Mouse (Mus musculus) kidney, postnatal 4 days (tissue): Measurements from ENCODE around the gene Tes.

Experiments
- DNase-seq, 2 experiments: peaks; one replicate each; pipeline ENCODE4 v3.0.0; 2021; ENCODE audit warnings: mixed read lengths in 2 of 2

Tes gene

DNA sequence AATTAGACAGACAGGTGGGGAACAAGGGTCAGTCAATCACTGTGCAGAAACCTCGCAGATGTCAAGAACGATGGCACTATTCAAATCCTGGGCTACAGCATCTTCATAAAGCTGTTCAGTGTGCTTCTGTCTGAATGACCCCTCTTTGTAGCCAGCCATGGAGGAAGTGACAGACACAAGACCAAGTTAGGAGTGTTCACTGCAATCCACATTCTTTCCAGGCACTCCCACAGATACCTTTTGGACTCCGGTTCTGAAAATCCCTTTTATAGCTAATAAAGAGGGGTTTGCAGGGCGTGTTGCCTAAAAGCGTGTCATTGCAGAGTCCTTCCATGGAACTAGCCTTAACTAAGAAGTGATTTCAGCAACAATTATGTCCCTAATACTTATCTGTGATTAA lies 14.9 kb downstream of the Tes start:
- no peak for DNase-seq

DNA sequence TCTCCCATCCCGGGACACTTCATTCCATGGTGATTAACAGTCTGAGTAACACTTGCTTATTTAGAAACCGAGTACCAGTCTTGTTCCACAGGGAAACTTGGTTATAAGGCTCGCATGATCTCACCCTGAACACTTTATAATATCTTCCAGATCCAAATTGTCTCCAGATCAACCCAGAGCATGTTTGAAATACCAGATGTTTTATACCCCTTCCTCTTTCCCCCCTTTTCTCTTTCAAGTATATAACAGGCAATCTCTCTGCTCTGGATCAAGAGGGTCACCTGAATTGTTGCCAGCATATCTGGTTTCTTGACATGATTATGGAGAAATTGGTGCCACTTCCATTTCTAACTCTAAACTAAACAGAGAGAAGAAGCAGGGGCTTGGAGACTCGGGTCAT lies 17.3 kb downstream of the Tes start:
- no peak for DNase-seq

DNA sequence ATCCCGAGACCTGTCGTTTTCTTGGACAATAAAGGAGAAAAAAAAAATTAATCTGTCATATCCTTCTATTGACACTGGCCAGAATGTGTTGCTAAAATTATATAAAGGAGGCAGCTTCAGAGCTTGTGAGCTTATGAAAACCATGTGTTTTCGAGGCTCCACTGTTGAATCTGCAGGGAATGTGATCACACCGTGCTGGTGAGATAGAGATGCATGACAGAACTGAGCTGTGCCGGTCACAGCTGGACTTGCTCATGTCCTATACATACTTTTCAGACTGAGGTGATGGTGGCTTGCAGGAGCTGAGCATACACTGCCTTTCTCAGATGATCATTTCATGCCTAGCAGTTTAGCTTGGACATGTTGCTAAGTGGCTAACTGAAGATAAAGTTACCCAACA lies 17.9 kb downstream of the Tes start:
- no peak for DNase-seq

DNA sequence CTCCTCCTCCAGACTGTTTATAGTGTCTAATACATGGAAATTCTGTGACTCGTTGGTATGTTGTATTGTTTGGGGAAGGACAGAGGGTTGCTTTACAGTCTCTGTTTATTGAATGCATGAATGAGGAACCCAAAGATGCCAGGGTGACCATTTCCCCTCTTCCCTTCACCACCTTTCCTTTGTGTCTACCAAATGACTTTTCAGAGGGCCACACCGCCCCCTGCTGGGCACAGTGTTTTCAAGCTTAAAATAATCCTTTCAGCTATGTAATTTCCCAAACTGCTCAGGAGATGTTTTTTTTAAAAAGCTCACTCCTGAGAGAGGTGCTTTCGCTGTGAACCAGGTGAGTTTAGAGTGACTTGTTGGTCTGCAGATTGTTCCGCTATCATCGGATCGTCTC lies 22.5 kb downstream of the Tes start:
- DNase-seq, result peak; percentile 89 to 90

DNA sequence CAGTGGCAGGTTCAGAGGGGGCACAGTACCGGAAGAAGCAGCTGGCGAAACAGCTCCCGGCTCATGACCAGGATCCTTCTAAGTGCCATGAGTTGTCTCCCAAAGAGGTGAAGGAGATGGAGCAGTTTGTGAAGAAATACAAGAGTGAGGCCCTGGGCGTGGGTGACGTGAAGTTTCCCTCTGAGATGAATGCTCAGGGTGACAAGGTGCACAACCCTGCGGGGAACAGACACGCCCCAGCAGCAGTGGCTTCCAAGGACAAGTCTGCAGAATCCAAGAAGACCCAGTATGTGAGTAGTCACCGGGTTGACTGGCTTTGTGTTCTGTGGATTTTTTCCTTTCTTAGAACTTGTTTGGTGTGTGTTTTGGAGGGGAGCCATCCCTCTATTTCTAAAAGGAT lies 32.4 kb downstream of the Tes start:
- no peak for DNase-seq

DNA sequence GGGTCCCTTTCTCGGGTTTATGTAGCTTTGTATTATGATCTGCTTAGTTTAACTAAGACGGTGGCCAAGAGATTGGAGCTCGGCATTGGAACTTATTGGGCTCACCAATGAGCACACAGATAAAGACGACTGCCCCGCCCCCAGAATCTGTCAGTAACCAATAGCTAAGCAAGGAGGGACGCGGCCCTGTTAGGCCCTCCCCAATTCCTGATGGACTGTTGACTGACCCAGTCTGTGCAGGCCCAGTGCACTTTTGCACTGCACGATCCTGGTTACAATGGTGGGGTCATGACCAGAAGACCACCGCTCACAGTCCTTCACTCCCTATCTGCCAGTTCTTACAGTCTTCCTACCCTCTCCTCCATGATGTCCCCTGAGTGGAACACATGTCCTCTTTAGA lies 33.6 kb downstream of the Tes start:
- DNase-seq, result no peak

DNA sequence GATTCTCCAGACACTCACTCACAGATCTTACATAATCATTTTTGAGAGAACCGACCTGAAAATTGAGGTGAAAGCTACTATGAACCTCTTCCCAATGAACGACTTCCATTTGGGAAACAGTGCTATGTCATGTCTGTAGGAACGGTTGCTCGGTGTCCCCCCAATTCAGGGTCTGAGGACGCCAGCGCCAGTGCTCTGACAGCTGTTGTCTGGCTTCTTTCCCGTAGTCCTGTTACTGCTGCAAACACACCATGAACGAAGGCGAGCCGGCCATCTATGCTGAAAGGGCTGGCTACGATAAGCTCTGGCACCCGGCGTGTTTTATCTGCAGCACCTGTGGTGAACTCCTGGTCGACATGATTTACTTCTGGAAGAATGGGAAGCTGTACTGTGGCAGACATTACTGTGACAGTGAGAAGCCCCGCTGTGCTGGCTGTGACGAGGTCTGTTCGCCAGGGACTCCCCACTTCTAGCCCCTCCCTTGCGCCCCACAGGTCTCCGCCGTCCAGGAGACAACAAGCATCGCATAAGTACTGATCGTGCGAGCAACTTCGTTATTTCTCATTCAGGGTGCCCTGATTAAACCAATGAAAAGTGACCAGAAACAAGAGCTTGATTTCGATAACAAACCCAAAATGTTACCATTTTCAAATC lies 34.7 kb downstream of the Tes start:
- no peak for DNase-seq

DNA sequence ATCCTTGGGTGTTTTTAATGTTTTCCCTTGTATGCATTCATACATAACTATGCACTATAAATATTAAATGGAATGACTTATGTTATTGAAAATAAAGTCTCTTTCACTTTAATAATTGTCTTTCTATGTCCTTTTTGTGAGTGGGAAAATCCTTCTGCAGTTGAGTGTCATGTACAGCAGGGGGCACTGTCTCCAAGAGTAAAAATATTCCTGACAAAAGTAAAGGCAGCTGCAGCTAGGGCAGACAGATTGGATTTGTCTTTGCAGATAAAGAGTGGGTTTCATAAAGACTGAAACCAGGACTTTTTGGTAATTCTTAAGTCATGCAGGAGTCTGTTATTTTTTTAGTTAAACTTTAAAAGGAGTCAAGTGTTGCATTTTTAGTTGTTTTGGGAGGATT lies 40.8 kb downstream of the Tes start:
- peak; percentile 53 to 58 for DNase-seq

DNA sequence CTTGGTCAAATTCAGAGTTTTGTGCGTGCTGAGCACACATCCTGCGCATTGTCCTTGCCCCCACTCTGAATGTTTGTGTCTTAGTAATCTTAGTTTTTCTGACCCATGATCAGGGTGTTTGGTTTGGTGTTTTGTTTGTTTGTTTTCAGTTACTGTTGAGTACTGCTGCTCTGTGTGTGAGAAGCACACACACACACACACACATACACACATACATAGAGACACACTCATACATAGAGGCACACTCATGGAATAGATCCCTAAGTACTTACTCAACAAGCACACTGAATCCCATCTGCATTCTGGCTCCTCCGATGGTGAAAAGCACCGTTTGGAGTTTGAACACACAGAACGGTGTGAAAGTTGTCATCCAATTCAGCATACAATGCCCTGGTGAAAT lies 41.5 kb downstream of the Tes start:
- no peak for DNase-seq

DNA sequence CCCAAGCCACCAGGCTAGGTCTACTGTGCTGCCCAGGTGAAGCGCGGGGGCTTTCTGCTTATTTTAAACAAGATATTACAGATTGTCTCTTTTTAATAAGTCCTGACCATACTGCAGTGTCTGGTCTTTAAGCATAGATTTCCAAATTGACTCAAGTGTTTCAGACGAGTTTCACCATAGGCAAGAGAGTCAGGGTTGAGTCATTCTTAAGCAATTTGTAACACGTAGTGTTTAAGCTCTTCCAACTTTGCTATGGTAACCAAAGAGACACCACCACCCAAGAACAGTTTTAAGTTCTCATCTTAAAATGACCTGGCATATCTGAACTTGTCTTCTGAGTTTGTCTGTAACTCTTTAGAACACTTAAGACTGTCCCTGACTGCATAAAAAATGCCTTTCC lies 44.3 kb downstream of the Tes start:
- DNase-seq, result no peak

DNA sequence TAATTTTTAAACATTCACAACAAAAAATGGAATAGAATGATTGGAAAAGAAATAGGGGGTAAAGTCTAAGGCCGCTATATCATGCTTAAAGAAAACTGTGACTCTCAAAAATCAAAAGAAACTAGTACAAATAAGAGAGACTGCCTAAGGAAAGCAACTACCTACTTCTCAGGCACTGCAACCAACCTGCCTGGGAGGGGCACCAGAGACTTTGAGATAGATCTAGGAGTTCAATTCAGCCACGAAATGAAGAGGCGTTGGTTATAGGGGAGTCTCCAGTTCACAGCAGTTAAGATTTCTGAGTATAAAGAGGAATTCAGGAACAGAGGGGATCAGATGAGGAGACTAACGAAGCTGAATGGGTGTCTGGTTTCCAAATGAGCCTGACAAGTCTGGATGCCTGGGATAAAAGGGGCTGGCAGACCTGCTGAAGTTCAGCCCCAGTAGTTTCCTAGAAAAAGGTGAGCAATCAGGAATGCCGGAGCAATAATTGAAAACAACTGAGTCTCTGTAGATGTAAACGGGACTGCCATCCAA lies 45.7 kb downstream of the Tes start:
- peak; percentile 34 to 47 for DNase-seq

DNA sequence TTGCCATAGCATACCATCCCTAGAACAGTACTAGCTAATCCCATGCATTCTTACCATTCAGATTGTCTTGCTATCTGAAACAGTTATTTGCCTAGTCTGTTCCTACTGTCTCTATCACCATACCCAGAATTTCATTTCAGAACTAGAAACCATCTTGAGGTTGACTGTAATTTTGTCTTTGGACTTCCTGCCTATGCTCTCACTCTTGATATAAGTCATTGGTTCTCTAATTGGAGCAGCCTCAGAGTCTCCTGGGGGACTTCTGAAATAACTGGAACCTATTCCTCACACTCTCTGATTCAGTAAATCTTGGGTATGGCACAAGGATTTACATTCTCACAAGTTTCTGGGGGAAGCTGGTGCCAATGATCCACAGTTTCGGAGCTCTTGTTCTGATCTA lies 47.1 kb downstream of the Tes start:
- DNase-seq, result no peak

DNA sequence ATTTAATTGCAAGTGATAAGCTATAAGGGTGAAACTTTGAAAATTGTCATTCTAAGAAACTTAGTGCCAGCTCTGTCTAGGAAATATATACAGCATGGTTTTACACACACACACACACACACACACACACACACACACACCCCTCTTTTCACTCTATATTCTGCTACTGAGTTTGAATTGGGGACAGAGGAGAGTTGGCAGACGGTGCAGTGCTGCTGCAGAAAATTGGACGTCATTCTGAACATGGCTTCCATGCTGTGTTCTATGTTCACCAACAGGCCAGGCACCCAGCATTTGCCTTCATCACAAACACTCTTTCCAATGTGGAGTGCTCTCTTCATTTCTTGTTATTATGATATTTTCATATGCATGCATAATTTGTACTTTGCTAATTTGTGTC lies 48.0 kb downstream of the Tes start:
- no peak for DNase-seq

DNA sequence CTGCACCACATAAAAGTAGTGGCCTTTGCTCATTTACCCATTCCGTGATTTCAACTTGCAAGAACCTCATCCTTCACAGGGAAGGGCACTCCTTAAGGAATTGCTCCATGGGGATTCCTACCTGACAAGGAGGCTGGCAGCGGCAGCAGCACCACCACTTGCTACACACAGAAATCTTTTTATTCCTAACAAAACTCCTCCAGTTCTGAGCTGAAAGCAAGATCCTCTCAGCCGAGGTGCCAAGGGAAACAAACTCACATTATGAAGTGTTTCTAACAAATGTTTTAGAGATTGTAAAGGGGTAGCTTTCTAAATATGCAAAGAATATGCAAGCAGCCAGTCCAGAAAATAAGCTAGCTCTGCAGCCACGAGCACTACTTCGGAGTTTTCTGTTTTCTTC lies 49.6 kb downstream of the Tes start:
- no peak for DNase-seq

DNA sequence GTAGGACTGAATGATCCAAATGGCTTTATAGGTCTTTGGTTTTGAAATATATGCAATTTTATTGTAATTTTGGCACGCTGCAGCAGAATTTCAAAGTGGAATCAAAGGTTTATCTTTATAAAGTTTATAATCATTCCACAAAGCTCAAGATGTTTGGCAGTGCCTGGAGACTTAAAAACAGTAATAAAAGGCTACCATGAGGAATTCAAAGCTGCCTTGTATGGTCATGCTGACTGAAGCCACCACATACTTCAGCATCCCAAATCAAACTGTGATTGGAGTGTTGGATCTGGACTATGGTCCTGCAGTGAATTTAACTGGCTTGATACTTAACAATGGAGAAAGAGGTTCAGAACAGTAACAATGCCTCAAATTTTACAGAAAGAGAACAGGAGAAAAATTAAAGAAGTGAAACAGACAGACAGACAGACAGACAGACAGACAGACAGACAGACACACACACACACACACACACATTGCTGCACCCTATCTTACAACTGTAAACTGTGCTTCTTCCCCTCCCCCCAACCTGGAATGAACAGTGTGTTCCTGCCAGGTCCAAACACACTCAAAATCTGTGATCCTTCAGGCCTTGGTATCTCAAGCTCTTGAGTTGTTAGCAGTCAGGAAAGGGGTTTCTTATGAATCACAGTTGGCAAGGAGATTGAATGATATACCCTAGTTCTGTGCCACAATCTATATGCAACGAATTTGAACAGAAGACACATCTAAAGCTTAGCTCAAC lies 50.3 kb downstream of the Tes start:
- DNase-seq, result no peak

DNA sequence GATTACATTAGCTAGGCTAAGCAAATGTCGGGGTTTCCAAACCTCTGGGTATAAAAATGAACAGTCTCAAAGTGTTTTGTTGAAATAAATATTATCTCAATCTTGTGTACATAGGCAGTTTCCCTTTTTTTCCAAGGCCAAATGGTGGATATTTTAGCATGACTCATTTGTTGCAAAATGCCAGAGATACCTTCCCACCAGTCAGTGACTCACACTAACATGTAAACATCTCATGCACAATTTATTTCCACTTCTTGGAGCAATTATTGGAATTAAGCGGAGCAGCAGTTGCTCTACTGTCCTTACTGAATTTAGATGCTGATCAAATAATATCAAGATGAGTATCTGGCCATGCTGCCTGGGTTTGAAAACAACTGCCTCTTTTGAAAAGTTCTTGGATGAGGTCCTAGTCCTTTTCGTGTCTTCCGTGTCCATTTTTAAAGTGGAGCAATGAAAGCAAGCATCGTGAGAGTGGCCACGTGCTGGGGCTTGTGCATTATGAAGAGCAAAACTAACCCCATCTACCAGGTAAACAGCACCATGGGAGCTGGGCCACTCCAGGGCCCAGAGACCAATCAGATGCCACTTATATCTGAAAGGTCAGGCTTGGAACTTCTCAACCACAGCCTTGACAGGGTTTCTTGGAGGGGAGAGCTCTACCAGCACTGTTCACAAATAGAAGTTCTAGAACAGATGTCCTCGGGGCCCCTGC lies 54.7 kb downstream of the Tes start:
- no peak for DNase-seq

DNA sequence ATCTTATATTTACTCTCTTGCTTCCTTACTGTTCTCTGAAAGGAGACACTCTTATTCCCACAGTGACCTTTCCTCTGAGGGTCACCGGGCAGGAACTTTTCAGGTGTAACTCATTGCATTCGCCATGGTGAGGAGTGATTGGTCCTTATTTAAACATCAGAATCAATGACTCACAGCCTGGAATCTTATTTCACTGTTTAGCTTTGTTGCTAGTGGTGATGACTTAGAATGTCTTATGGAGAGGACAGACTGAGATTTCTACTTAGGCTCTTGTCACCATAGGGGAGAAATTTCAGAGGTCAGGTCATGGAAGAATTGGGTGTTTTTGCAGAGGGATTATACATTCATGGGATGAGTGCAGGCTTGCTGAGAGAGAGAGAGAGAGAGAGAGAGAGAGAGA lies 75.1 kb downstream of the Tes start:
- no peak for DNase-seq

DNA sequence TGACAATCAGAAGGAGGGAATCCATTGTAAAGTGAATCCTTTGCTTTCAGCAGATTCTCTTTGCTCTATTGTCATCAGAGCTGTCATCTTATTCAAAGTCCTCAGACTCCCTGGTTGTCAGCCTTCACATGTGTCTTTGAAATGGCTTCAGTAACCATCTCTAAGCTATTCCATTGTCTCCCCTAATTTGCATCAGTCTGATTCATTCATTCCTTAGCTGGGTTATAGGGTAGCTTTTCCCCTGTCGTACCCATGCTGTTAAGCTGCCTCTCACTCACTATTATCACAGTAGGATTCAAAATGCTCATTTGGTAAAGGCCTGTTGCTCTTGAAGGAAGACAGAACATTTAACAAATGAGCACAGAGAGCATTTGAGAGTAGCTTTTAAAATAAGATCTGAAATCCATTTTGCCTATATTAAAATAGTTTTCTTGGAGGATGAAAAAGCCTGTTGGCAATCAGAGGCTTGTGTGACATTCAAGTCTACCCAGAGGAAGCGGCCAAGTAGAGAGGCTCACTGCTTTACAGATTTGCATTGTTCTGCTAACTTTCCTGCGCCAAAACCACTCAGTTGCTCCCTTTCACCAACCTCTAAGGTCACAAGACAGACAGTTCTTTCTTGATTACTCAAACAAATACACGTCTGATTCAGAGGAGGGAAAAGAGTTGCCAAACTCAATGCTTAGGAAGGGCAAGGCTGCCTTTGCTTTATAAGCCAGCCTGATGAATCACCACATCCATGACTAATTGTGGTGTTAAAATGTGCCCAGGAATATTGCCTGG lies 77.8 kb downstream of the Tes start:
- DNase-seq, result no peak

DNA sequence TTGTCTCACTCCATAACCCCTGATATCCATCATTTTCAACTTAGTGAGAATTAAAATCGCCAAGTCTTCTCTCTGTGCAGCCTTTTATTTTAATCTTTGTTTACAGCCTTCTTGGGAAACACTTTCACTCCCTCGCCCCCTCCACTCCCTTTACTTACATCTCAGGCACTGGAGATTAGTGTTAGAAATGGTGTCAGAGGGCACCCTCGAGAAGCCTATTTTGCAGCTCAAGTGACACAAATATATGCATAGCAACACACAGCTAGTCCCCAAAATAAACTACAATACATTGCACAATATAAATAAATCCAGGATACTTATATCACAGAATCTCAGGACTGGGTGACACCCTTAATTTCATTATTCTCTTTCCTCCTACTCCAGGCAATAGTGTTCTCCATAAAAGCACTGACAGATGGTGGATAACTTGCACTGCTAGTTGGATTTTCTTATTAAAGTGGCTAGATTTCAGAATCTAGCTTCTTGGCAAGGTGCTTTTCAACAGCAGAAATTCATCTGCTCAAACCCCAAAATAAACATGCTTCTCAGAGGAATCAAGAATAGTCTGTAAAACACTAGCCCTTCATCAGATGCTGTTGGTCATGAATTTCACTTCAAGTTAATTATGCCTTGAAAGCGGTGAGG lies 86.2 kb downstream of the Tes start:
- no peak for DNase-seq

DNA sequence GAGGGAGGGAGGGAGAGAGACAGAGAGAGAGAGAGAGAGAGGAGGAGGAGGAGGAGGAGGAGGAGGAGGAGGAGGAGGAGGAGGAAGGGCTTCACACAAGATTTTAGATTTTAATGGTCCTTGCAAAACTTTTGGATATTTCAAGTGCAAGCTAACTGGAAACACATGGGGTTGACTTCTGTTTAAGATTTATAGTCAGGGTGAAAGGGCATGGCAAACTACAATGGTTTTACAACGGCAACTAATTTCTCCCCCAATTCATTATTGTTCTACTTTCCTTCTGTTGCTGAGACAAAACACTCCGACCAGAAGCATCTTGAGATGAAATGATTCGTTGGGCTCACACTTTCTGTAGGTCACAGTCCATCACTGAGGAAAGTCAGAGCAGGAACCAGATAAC lies 87.6 kb downstream of the Tes start:
- DNase-seq, result no peak
